In genomic region chr17:30611221-30612074, GRCm38 (mm10) we compare ENCODE assay signal across 8 mouse cellular contexts. TPM values are rescaled to one million over a fixed set of nuclear protein-coding genes. Genes with fewer than 3 reads are reported as not detected.
DNase-seq lines count a peak whose midpoint lies in the region; ATAC-seq and TF ChIP-seq lines count a peak whose summit lies in the region.

No protein-coding gene starts in this region.

- TF ChIP-seq POLR2A in bone marrow macrophage, adult 2 months (IDR thresholded peaks at IDR 0.05; ENCODE audit: borderline replicate concordance, low read depth, low read length) = no peak

- no peak for TF ChIP-seq CTCF in bone marrow macrophage, adult 2 months (IDR thresholded peaks at IDR 0.05; ENCODE audit: low read depth, low read length)
- 0 out of 2 replicates have a peak, but pooled peaks have one; percentile 8 for TF ChIP-seq CTCF in liver, postnatal 0 days (IDR thresholded peaks at IDR 0.05; ENCODE audit: low read depth)

- H3K4me3 ChIP-seq in kidney, embryonic 16.5 days (ENCODE audit: low read length) = peak overlapping the region; percentile 80
- peak overlapping the region; percentile 74 for H3K4me3 ChIP-seq in bone marrow macrophage, adult 2 months (ENCODE audit: insufficient read depth, low read length)
- H3K4me3 ChIP-seq in heart, embryonic 16.5 days (ENCODE audit: low read length) = peak overlapping the region; percentile 84
- H3K4me3 ChIP-seq in liver, postnatal 0 days (ENCODE audit: low read depth, low read length) = peak overlapping the region; percentile 77

- ATAC-seq in kidney, embryonic 16.5 days (ENCODE audit: low FRiP score, low TSS enrichment) = no peak
- ATAC-seq in heart, embryonic 16.5 days (replicated peaks; ENCODE audit: extremely low read depth, insufficient read depth, low FRiP score) = no peak
- ATAC-seq in liver, postnatal 0 days = peak; percentile 11

- WGBS in kidney, embryonic 16.5 days = 23% methylated on average over 18 of the region's 18 CpGs
- WGBS in heart, embryonic 16.5 days = 20% methylated on average over 18 of the region's 18 CpGs
- 17% methylated on average over 18 of the region's 18 CpGs for WGBS in liver, postnatal 0 days (ENCODE audit: insufficient replicate concordance)

- H3K9me3 ChIP-seq in kidney, embryonic 16.5 days (ENCODE audit: low read length) = no peaks in the 10 kb centered on the region
- peaks cover 5% of the 10 kb centered on the region; the same call in 1 of the 2 replicates for H3K9me3 ChIP-seq in heart, embryonic 16.5 days (replicated peaks; ENCODE audit: control insufficient read depth, low read length)
- H3K9me3 ChIP-seq in liver, postnatal 0 days (ENCODE audit: low read length) = no peaks in the 10 kb centered on the region

- peak overlapping the region; percentile 75 for H3K4me2 ChIP-seq in kidney, embryonic 16.5 days (replicated peaks; ENCODE audit: low read depth, low read length)
- peak overlapping the region; percentile 70 for H3K4me2 ChIP-seq in heart, embryonic 16.5 days (ENCODE audit: low read depth, low read length)
- H3K4me2 ChIP-seq in liver, postnatal 0 days (ENCODE audit: low read depth, low read length) = peak overlapping the region; percentile 68

- DNase-seq in kidney, adult 18-20 months = no peak
- DNase-seq in liver, postnatal 0 days = no peak
- no peak for DNase-seq in right cerebral cortex, postnatal 25 days
- no peak for DNase-seq in adrenal gland, postnatal 36 days
- DNase-seq in layer of hippocampus, adult 8-10 months (ENCODE audit: low spot score in 2 of 2) = no peak

- H3K4me1 ChIP-seq in kidney, embryonic 16.5 days (ENCODE audit: insufficient read depth, low read length) = peaks cover 33% of the 10 kb centered on the region
- H3K4me1 ChIP-seq in bone marrow macrophage, adult 2 months (ENCODE audit: control insufficient read depth, insufficient read depth, low read length) = peaks cover 7% of the 10 kb centered on the region
- peaks cover 19% of the 10 kb centered on the region for H3K4me1 ChIP-seq in heart, embryonic 16.5 days (ENCODE audit: control insufficient read depth, insufficient read depth, low read length)
- peaks cover 46% of the 10 kb centered on the region for H3K4me1 ChIP-seq in liver, postnatal 0 days (ENCODE audit: insufficient read depth)

- 0 out of 2 replicates have a peak, but pooled peaks cover 7% of the 10 kb centered on the region for H3K36me3 ChIP-seq in kidney, embryonic 16.5 days (ENCODE audit: insufficient read depth, low read length)
- H3K36me3 ChIP-seq in heart, embryonic 16.5 days (ENCODE audit: control insufficient read depth, insufficient read depth) = 0 out of 2 replicates have a peak, but pooled peaks cover 2% of the 10 kb centered on the region
- 0 out of 2 replicates have a peak, but pooled peaks cover 5% of the 10 kb centered on the region for H3K36me3 ChIP-seq in liver, postnatal 0 days (replicated peaks; ENCODE audit: insufficient read depth, low read length)

- H3K9ac ChIP-seq in kidney, embryonic 16.5 days (replicated peaks; ENCODE audit: low read length) = peak overlapping the region; percentile 90
- peak overlapping the region; percentile 94 for H3K9ac ChIP-seq in heart, embryonic 16.5 days (ENCODE audit: low read length)
- peak overlapping the region; percentile 96 for H3K9ac ChIP-seq in liver, postnatal 0 days (replicated peaks)

- peak overlapping the region; percentile 93 for H3K27ac ChIP-seq in kidney, embryonic 16.5 days (ENCODE audit: low read length)
- no peak overlapping the region for H3K27ac ChIP-seq in bone marrow macrophage, adult 2 months (ENCODE audit: insufficient read depth, low read depth, low read length)
- peak overlapping the region; percentile 93 for H3K27ac ChIP-seq in heart, embryonic 16.5 days (ENCODE audit: low read length)
- peak overlapping the region; percentile 97 for H3K27ac ChIP-seq in liver, postnatal 0 days (ENCODE audit: low read depth)

- no peak; the same call in 1 of the 2 replicates for TF ChIP-seq EP300 in liver, postnatal 0 days (IDR thresholded peaks at IDR 0.05; ENCODE audit: low read depth)

- no peaks in the 10 kb centered on the region for H3K27me3 ChIP-seq in kidney, embryonic 16.5 days (ENCODE audit: insufficient read depth, low read length)
- H3K27me3 ChIP-seq in heart, embryonic 16.5 days (ENCODE audit: control insufficient read depth, insufficient read depth, low read length) = no peaks in the 10 kb centered on the region
- H3K27me3 ChIP-seq in liver, postnatal 0 days (ENCODE audit: insufficient read depth, low read length) = no peaks in the 10 kb centered on the region

RNA-seq across cellular contexts. Expression of gene Dnah8, which starts 12.7 kb away (rescaled TPM):
- 0.82 and 1.2 TPM in 2 replicates for polyA plus RNA-seq in kidney, embryonic 16.5 days (2015; fragmentation: Nextera tagmentation; extraction: Ambion mirVana)
- polyA plus RNA-seq in bone marrow macrophage, adult 2 months (2012; ENCODE audit: insufficient read depth, insufficient read length, missing spikeins) = 0.64 and 0.69 TPM in 2 replicates
- polyA plus RNA-seq in heart, embryonic 16.5 days (2015; fragmentation: Nextera tagmentation; extraction: Ambion mirVana) = 1.9 and 2.9 TPM in 2 replicates
- 0.63 and 0.64 TPM in 2 replicates for polyA plus RNA-seq in liver, postnatal 0 days (2015; fragmentation: Nextera tagmentation; extraction: Ambion mirVana)
- total RNA-seq in adrenal gland, postnatal 36 days (2021) = under 1 TPM; 0.36 to 0.46 TPM
- 1 to 10 TPM; 1.7 to 2.2 (median 2.0) TPM for total RNA-seq in layer of hippocampus, adult 8-10 months (2022)

RNA-seq across cellular contexts. Expression of gene Glo1, which starts 15.2 kb away (rescaled TPM):
- polyA plus RNA-seq in kidney, embryonic 16.5 days (2015; fragmentation: Nextera tagmentation; extraction: Ambion mirVana) = 216 and 222 TPM in 2 replicates
- 46.4 and 53.3 TPM in 2 replicates for polyA plus RNA-seq in bone marrow macrophage, adult 2 months (2012; ENCODE audit: insufficient read depth, insufficient read length, missing spikeins)
- polyA plus RNA-seq in heart, embryonic 16.5 days (2015; fragmentation: Nextera tagmentation; extraction: Ambion mirVana) = 189 and 198 TPM in 2 replicates
- polyA plus RNA-seq in liver, postnatal 0 days (2015; fragmentation: Nextera tagmentation; extraction: Ambion mirVana) = 219 and 220 TPM in 2 replicates
- 100 to 1,000 TPM; 134 to 137 TPM for total RNA-seq in adrenal gland, postnatal 36 days (2021)
- total RNA-seq in layer of hippocampus, adult 8-10 months (2022) = 100 to 1,000 TPM; 183 to 193 (median 187) TPM

RNA-seq across cellular contexts. Expression of gene Btbd9, which starts 35.2 kb away (rescaled TPM):
- polyA plus RNA-seq in kidney, embryonic 16.5 days (2015; fragmentation: Nextera tagmentation; extraction: Ambion mirVana) = 58.0 and 58.3 TPM in 2 replicates
- polyA plus RNA-seq in bone marrow macrophage, adult 2 months (2012; ENCODE audit: insufficient read depth, insufficient read length, missing spikeins) = 22.9 and 26.0 TPM in 2 replicates
- 38.9 and 41.2 TPM in 2 replicates for polyA plus RNA-seq in heart, embryonic 16.5 days (2015; fragmentation: Nextera tagmentation; extraction: Ambion mirVana)
- polyA plus RNA-seq in liver, postnatal 0 days (2015; fragmentation: Nextera tagmentation; extraction: Ambion mirVana) = 16.5 and 17.2 TPM in 2 replicates
- 10 to 100 TPM; 35.6 to 45.4 TPM for total RNA-seq in adrenal gland, postnatal 36 days (2021)
- 100 to 1,000 TPM; 133 to 171 (median 150) TPM for total RNA-seq in layer of hippocampus, adult 8-10 months (2022)
